In genomic region chr8:114832251-114832774, GRCm38 (mm10) we compare ENCODE assay signal across 17 mouse cellular contexts.
DNase-seq lines count a peak whose midpoint lies in the region; ATAC-seq lines count a peak whose summit lies in the region.
"Had no signal": no experiment of that assay in that cellular context is flagged by ENCODE, and none has a peak within 500 bp of the region (broad histone marks: within the 10 kb centered on the region; RNA-seq: fewer than 3 reads in every experiment).

No protein-coding gene starts in this region.

- no peak for ATAC-seq in intestine, embryonic 14.5 days (replicated peaks; ENCODE audit: low FRiP score, low TSS enrichment, low read depth)
- no peak for ATAC-seq in intestine, embryonic 15.5 days
- peak; percentile 72 for ATAC-seq in megakaryocyte progenitor cell, adult 5-6 weeks (replicated peaks; ENCODE audit: poor library complexity)
- ATAC-seq: forebrain, embryonic 14.5 days had no signal

- peak; percentile 24 for DNase-seq in gastrocnemius, adult 18-20 months (ENCODE audit: low spot score)
- no peak for DNase-seq in gastrocnemius, postnatal 10 days
- no peak for DNase-seq in intestine, embryonic 14.5 days (ENCODE audit: low spot score)
- DNase-seq in fat pad, adult 2 months (ENCODE audit: extremely low read depth, low read depth, low spot score): peak; percentile 51
- no peak for DNase-seq in embryo, embryonic 10 days (ENCODE audit: low spot score)
- DNase-seq in thymus, postnatal 4 days: no peak
- DNase-seq: B cell, adult 2 months; cerebellum, adult 9-10 months; midbrain, embryonic 14.5 days; right cerebral cortex, postnatal 25 days; thymus, postnatal 25 days had no signal

- H3K36me3 ChIP-seq in intestine, embryonic 14.5 days (ENCODE audit: control insufficient read depth, insufficient read depth, low read length): no peaks in the 10 kb centered on the region
- no peaks in the 10 kb centered on the region for H3K36me3 ChIP-seq in intestine, embryonic 15.5 days
- H3K36me3 ChIP-seq: kidney, embryonic 15.5 days; neural tube, embryonic 15.5 days had no signal

- H3K27ac ChIP-seq in intestine, embryonic 14.5 days (ENCODE audit: low read depth): 0 out of 2 replicates have a peak overlapping the region, but pooled peaks have one; percentile 27
- no peak overlapping the region for H3K27ac ChIP-seq in intestine, embryonic 15.5 days
- H3K27ac ChIP-seq: kidney, embryonic 15.5 days; neural tube, embryonic 15.5 days had no signal

- 57% methylated on average over 8 of the region's 8 CpGs for WGBS in intestine, embryonic 14.5 days
- 64% methylated on average over 8 of the region's 8 CpGs for WGBS in intestine, embryonic 15.5 days

- H3K27me3 ChIP-seq in intestine, embryonic 14.5 days (replicated peaks; ENCODE audit: control insufficient read depth, insufficient read depth, low read length): no peaks in the 10 kb centered on the region
- H3K27me3 ChIP-seq in intestine, embryonic 15.5 days (replicated peaks): no peaks in the 10 kb centered on the region
- H3K27me3 ChIP-seq: kidney, embryonic 15.5 days; neural tube, embryonic 15.5 days had no signal

- H3K4me3 ChIP-seq in intestine, embryonic 14.5 days (ENCODE audit: low read depth, low read length): no peak overlapping the region
- no peak overlapping the region for H3K4me3 ChIP-seq in intestine, embryonic 15.5 days (replicated peaks)
- H3K4me3 ChIP-seq: kidney, embryonic 15.5 days; myocyte; neural tube, embryonic 15.5 days had no signal

- H3K4me2 ChIP-seq in intestine, embryonic 14.5 days (ENCODE audit: low read length): no peak overlapping the region
- no peak overlapping the region for H3K4me2 ChIP-seq in intestine, embryonic 15.5 days (replicated peaks)
- H3K4me2 ChIP-seq: kidney, embryonic 15.5 days; neural tube, embryonic 15.5 days had no signal

- H3K9me3 ChIP-seq in intestine, embryonic 14.5 days (ENCODE audit: control insufficient read depth, low read length): no peaks in the 10 kb centered on the region
- H3K9me3 ChIP-seq in intestine, embryonic 15.5 days: no peaks in the 10 kb centered on the region
- H3K9me3 ChIP-seq: kidney, embryonic 15.5 days; neural tube, embryonic 15.5 days had no signal

- no peak overlapping the region for H3K9ac ChIP-seq in intestine, embryonic 14.5 days (ENCODE audit: low read length)
- H3K9ac ChIP-seq in intestine, embryonic 15.5 days: no peak overlapping the region
- H3K9ac ChIP-seq: kidney, embryonic 15.5 days; neural tube, embryonic 15.5 days had no signal

- 0 out of 2 replicates have a peak, but pooled peaks cover 4% of the 10 kb centered on the region for H3K4me1 ChIP-seq in intestine, embryonic 14.5 days (replicated peaks; ENCODE audit: control insufficient read depth, insufficient read depth, low read length)
- H3K4me1 ChIP-seq in intestine, embryonic 15.5 days (replicated peaks): peaks cover 6% of the 10 kb centered on the region; the same call in 1 of the 2 replicates

Comparison
In these comparisons a context has a peak if more than half of its experiments do, and no peak if none do; other contexts are left out.
1. DNase-seq: peak in gastrocnemius, adult 18-20 months (single experiment) and fat pad, adult 2 months (single experiment); none in gastrocnemius, postnatal 10 days (single experiment), intestine, embryonic 14.5 days (single experiment), embryo, embryonic 10 days (single experiment) and thymus, postnatal 4 days (single experiment).